Mouse (Mus musculus): ENCODE measurements around the gene 2510039O18Rik. TPM values are rescaled to one million over a fixed set of nuclear protein-coding genes. Genes with fewer than 3 reads are reported as not detected.

2510039O18Rik gene
- total RNA-seq, 1 experiment from 2014 or later = 41.3 TPM

DNA sequence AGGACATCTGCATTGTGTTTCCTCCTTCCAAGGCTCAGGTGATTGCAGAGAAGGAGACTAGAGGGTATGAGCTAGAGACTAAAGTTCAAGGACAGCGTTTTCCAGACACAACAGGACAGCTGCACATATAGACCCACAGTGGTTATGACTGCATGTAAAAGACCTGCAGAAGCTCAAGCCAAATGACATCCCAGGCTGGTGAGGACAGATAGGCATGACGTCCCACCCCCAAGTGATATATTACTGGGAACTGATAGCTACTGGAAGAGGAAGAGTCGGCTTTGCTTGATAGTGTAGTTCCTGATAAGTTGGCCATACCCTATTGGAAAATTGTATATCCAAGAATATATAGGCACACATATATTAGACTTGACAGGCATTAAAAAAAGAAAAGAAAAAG lies 35.5 kb downstream of the 2510039O18Rik start:
- ATAC-seq (replicated peaks; ENCODE audit: insufficient number of reproducible peaks, low FRiP score, low TSS enrichment, poor library complexity, severe bottlenecking) = no peak

DNA sequence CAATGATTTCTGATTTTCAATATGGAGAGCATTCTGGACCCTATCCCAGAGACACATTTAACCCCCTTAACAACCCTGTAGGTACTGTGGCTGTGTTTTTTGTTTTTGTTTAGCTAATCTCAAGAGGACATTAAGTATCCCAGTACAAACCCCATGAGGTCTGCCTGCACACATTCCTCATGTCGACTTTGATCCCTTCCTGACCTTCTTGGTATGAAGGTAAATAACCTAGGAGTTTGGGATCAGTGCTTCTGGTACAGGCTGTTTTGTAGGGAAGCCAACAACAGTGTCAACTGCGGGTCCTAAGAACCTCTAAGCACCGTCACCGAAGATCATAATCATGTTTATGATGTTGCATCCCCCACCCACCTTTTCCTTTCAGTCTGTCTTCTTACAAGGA lies 37.0 kb downstream of the 2510039O18Rik start:
- no peak for ATAC-seq (replicated peaks; ENCODE audit: insufficient number of reproducible peaks, low FRiP score, low TSS enrichment, poor library complexity, severe bottlenecking)

DNA sequence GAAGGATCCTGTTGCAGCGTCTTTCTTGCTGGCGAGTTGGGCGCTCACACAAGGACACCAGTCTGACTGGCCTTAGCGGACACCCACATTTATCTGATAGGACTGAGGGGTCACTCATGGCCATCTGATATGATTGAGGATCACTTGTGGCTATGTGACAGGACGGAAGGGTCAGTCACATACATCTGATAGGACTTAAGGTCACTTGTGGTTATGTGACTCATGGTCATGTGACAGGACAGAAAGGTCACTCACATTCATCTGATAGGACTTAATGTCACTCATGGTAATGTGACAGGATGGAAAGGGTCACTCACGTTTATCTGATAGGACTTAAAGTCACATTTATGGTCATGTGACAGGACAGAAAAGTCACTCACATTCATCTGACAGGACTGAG lies 37.7 kb downstream of the 2510039O18Rik start:
- no peak for ATAC-seq (replicated peaks; ENCODE audit: insufficient number of reproducible peaks, low FRiP score, low TSS enrichment, poor library complexity, severe bottlenecking)

DNA sequence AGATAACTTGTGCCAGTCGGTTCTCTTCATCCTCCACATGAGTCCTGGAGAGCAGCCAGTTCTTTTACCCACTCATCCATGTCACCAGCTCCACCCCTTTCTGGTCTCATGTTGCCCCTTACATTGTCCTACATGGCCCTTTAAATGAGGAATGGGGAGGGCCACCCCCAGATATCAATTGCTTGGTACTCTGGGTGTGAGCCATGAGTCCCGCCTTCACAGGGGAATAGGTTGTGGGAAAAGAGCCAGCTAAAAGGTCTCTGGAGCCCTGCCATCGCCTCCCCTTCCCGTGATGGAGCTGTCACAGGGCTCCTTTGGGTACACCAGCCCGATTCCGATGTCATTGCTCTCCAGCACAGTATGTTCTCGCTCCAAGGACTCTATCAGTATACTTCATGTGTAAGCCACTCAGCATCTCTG lies 38.8 kb downstream of the 2510039O18Rik start:
- no peak for ATAC-seq (replicated peaks; ENCODE audit: insufficient number of reproducible peaks, low FRiP score, low TSS enrichment, poor library complexity, severe bottlenecking)

DNA sequence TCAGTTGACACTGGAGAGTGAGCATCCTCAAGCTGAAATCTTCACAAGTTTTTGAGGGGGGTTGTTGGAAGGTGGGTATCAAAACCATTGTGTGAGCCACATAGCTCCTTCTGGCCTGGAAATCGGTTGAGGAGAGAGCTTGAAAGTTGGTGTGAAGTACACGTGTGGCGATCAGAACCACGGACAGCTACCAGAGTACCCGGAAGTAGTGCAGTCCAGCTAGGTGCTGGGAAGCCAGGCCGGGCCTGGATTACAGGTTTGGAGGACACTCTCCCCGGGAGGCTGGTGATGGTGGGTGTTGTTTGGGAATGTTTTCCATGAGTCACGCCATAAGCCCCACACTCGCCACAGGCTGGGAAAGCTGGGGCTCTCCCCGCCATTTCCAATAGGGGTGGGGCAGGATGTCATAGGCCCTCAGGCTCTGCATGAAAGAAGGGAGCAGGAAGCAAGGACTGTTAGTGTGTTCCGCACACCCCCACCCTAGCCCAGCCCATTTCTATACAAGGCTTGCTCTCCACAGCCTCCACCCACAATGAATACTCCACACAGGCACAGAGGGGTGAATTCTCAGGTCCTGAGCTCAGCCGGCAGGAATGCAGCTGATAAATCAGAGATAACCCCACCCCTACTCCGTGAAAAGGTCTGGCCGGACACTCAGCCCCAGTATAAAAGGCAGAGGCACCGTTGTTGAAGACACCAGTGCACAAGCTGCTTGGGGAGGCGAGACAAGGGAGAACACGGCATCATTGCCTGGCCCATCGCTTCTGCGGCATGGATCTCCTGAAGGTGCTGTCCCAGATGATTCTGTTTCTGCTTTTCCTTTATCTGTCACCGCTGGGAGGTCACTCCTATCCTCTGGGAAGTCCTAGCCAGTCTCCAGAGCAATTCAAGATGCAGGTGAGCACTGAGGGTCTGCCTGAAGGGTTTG lies 44.8 kb downstream of the 2510039O18Rik start, which contains the start of gene Nppb:
Gene Nppb, plus strand, starts transcription at position 584 of the 928 bp plus-strand sequence.
- ATAC-seq (replicated peaks; ENCODE audit: insufficient number of reproducible peaks, low FRiP score, low TSS enrichment, poor library complexity, severe bottlenecking) = 0 out of 2 replicates have a peak, but pooled peaks have one; percentile 5

DNA sequence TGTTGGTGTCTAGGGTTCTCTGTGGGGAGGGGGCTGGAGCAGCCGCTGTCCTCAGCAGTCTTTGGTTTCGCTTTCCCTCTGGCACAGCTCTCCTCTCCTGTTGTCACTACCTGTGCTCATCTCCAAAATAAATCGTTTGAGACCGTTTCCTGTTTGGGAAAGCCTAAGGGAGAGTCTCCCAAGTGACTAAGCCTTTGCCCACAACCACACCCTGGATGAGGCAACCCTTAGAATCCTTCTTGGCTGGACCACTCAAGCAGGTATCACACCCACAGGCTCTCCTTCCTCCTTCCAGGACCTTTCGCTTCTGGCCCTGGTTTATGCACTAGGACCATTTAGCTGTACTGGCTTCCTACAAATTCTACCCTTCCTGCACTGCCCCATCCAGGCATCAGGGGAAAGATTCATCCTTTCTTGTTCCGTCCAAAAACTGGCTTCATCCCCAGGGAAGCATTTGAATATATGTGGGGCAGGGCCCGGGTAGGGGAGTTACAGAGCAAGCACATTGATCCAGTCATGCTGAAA lies 52.9 kb downstream of the 2510039O18Rik start:
- no peak for ATAC-seq (replicated peaks; ENCODE audit: insufficient number of reproducible peaks, low FRiP score, low TSS enrichment, poor library complexity, severe bottlenecking)

DNA sequence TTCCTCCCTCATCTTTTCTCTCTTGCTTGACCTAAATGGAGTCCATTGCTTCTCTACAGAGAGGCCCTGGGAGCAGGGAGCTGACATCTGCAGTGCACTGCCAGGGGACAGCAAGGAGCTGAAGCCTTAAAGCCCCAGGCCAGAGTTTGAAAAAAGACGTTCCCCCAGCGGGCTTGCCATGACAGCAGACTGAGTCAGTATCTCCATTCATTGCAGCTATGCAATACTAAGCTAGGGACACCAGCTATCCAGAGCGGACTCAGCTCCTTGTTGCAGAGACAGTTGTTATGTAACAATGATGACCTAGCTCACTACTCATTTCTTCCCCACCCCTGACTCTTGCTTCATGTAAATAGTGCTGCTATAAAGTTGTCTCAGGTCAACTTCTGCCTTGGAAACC lies 54.6 kb downstream of the 2510039O18Rik start:
- ATAC-seq (replicated peaks; ENCODE audit: insufficient number of reproducible peaks, low FRiP score, low TSS enrichment, poor library complexity, severe bottlenecking) = no peak

Other genes with a start within 250 kb of the 2510039O18Rik start
- 0.43 TPM in 1 of 3 replicates, not detected in the others for gene Zfp534, start 238.3 kb upstream of the 2510039O18Rik start, total RNA-seq (2017)
- gene Zfp984, start 131.1 kb upstream of the 2510039O18Rik start, total RNA-seq (2017) = 29.2 to 47.8 TPM (median 38.2 TPM) in 3 replicates
- gene Zfp933, start 92.5 kb upstream of the 2510039O18Rik start, total RNA-seq (2017) = 5.8 to 14.7 TPM (median 11.8 TPM) in 3 replicates
- 26.5 to 65.0 TPM (median 45.3 TPM) in 3 replicates for gene Miip, start 72.1 kb upstream of the 2510039O18Rik start, total RNA-seq (2017)
- gene Fv1, start 71.9 kb upstream of the 2510039O18Rik start, total RNA-seq (2017) = 7.9 to 21.2 TPM (median 15.1 TPM) in 3 replicates
- 12.1 to 32.5 TPM (median 24.6 TPM) in 3 replicates for gene Mfn2, start 36.2 kb upstream of the 2510039O18Rik start, total RNA-seq (2017)
- gene Plod1, start 4.1 kb upstream of the 2510039O18Rik start, total RNA-seq (2017) = 11.0 to 12.8 TPM (median 12.7 TPM) in 3 replicates
- gene Nppb, start 44.9 kb downstream of the 2510039O18Rik start, total RNA-seq (2017) = not detected in 3 replicates
- not detected in 3 replicates for gene Nppa, start 59.8 kb downstream of the 2510039O18Rik start, total RNA-seq (2017)
- gene Clcn6, start 97.9 kb downstream of the 2510039O18Rik start, total RNA-seq (2017) = 6.5 to 18.0 TPM (median 6.7 TPM) in 3 replicates
- 6.4 to 14.7 TPM (median 8.7 TPM) in 3 replicates for gene Mthfr, start 98.2 kb downstream of the 2510039O18Rik start, total RNA-seq (2017)
- gene Agtrap, start 147.1 kb downstream of the 2510039O18Rik start, total RNA-seq (2017) = 24.7 to 50.7 TPM (median 27.8 TPM) in 3 replicates
- gene Mad2l2, start 189.5 kb downstream of the 2510039O18Rik start, total RNA-seq (2017) = 1.5 to 7.6 TPM (median 6.4 TPM) in 3 replicates
- 0.29 to 3.1 TPM in 2 of 3 replicates, not detected in the other for gene Draxin, start 189.8 kb downstream of the 2510039O18Rik start, total RNA-seq (2017)
- gene Fbxo6, start 211.2 kb downstream of the 2510039O18Rik start, total RNA-seq (2017) = 12.7 to 17.3 TPM (median 13.8 TPM) in 3 replicates
- gene Fbxo44, start 219.6 kb downstream of the 2510039O18Rik start, total RNA-seq (2017) = 1.5 to 3.5 TPM (median 2.6 TPM) in 3 replicates
- not detected in 3 replicates for gene Fbxo2, start 219.7 kb downstream of the 2510039O18Rik start, total RNA-seq (2017)

Data from monocyte, adult 5-6 weeks (primary cell).